In genomic region chr15:95237021-95237420, GRCm38 (mm10) we compare ENCODE assay signal across 6 mouse cellular contexts.
DNase-seq lines count a peak whose midpoint lies in the region; TF ChIP-seq lines count a peak whose summit lies in the region.
"Not testable (repeated sequence)": the region's sequence is repeated elsewhere in the genome, so short reads cannot be mapped to it uniquely, and the experiment has no call there.

No protein-coding gene starts in this region.

- H3K27ac ChIP-seq in cerebellum, adult 2 months (ENCODE audit: insufficient read depth, low read length) = not testable (repeated sequence)

- H3K27me3 ChIP-seq in cerebellum, adult 2 months (ENCODE audit: control insufficient read depth, insufficient read depth, low read length) = not testable (repeated sequence)

- TF ChIP-seq POLR2A in cerebellum, adult 2 months (IDR thresholded peaks at IDR 0.05; ENCODE audit: borderline replicate concordance, insufficient read depth, low read length) = not testable (repeated sequence)

- WGBS in cerebellum, adult 2 months = 24% methylated on average over 2 of the region's 2 CpGs

- not testable (repeated sequence) for H3K4me1 ChIP-seq in cerebellum, adult 2 months (ENCODE audit: control insufficient read depth, insufficient read depth, low read length)

- not testable (repeated sequence) for H3K4me3 ChIP-seq in cerebellum, adult 2 months (replicated peaks; ENCODE audit: insufficient read depth, low read depth, low read length)

- DNase-seq in brain, adult 2 months (ENCODE audit: low read depth, low spot score) = peak; percentile 51
- peak; percentile 60 for DNase-seq in cerebellum, adult 11-12 months
- DNase-seq in cerebellum, adult 2 months = peak; percentile 34 to 69
- peak; percentile 58 for DNase-seq in cerebellum, adult 9-10 months
- DNase-seq in cerebellum, postnatal 14 days = peak; percentile 29 to 55
- peak; percentile 30 to 42 for DNase-seq in cerebellum, postnatal 36 days

- not testable (repeated sequence) for TF ChIP-seq CTCF in cerebellum, adult 2 months (IDR thresholded peaks at IDR 0.05; ENCODE audit: borderline replicate concordance, insufficient read depth, low read depth, low read length)
